Mouse (Mus musculus): ENCODE measurements around the gene Abcd1. TPM values are rescaled to one million over a fixed set of nuclear protein-coding genes. Genes with fewer than 3 reads are reported as not detected.
A peak's percentile ranks its signal among the peaks of the same experiment; 100 is the strongest.
"Not testable (repeated sequence)": the region's sequence is repeated elsewhere in the genome, so short reads cannot be mapped to it uniquely, and the experiment has no call there.

Gene Abcd1
- total RNA-seq, 2 experiments from 2014 or later = 11.3 to 12.3 TPM

- no peak for DNase-seq (ENCODE audit: extremely low spot score in 1 of 2, low spot score in 2 of 2)
- TF ChIP-seq CTCF (IDR thresholded peaks at IDR 0.05) = peak; percentile 31
- intact Hi-C loops (cut with DNase I) = loop anchor here (10.0 kb wide), 1 partner anchor 714 kb away; no protein-coding TSS in a partner anchor
- no peak overlapping the region for H3K4me3 ChIP-seq
- H3K27ac ChIP-seq = no peak overlapping the region
These were observed 15.9 kb upstream of the Abcd1 start for GRCm38 (mm10) chrX:73700472-73700871.

DNA sequence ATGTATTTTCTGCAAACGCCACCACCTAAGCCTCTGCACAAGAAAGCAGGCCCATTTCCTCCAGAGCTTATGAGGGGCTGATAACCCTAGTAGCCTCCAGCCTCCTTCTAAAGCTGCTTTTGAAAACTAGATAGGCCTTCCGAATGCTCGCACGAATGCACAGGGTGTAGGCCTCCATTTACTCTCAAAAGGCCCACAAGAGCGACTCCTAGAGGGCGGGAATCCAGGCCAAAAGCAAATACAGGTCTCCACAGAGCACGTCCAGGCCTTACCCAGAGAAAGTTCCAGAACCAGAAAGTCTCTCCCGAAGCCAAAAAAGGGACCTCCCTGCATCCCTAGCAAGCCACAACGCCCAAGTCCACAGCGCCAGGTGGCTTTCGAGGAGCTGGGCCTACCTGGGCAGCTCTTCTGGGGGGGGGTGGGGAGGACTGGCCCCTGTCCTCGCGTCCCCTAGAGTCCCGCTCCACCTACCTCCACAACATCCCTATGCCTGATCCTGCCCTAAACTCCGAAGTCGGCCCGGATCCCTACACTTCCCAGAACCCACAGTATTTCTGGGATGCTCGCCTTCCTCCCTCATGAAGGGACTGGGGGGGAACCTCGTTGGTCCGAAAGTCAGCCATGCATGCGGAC, 805 bp upstream of the Abcd1 start:
- intact Hi-C loops (cut with DNase I) = loop anchor here (5.0 to 10.0 kb wide), 2 partner anchors 67 to 219 kb away; partner anchors contain the start of gene Renbp
- no peak for DNase-seq (ENCODE audit: extremely low spot score in 1 of 2, low spot score in 2 of 2)
- H3K27ac ChIP-seq = peak overlapping the region; percentile 50
- H3K4me3 ChIP-seq = peak overlapping the region; percentile 57
- TF ChIP-seq CTCF (IDR thresholded peaks at IDR 0.05) = no peak; the same call in 1 of the 2 replicates

- no peak for TF ChIP-seq CTCF (IDR thresholded peaks at IDR 0.05)
- peak overlapping the region; percentile 86 for H3K27ac ChIP-seq
- intact Hi-C loops (cut with DNase I) = loop anchor here (5.0 to 10.0 kb wide), 2 partner anchors 65 to 218 kb away; partner anchors contain the start of gene Renbp
- H3K4me3 ChIP-seq = peak overlapping the region; percentile 57
- DNase-seq (ENCODE audit: extremely low spot score in 1 of 2, low spot score in 2 of 2) = peak; percentile 8 to 21
These were observed 530 bp downstream of the Abcd1 start for GRCm38 (mm10) chrX:73716709-73717545.

GRCm38 (mm10) chrX:73717667-73718066, 1.3 kb downstream of the Abcd1 start:
- Histone ChIP-seq H3K4me3 (peak overlapping the region; percentile 57; the same call in 1 of the 2 replicates), H3K27ac (no peak overlapping the region)
- no peak for TF ChIP-seq CTCF (IDR thresholded peaks at IDR 0.05)
- intact Hi-C loops (cut with DNase I) = loop anchor here (5.0 to 10.0 kb wide), 2 partner anchors 65 to 217 kb away; partner anchors contain the start of gene Renbp
- no peak for DNase-seq (ENCODE audit: extremely low spot score in 1 of 2, low spot score in 2 of 2)

- intact Hi-C loops (cut with DNase I) = loop anchor here (5.0 to 10.0 kb wide), 2 partner anchors 64 to 217 kb away; partner anchors contain the start of gene Renbp
- TF ChIP-seq CTCF (IDR thresholded peaks at IDR 0.05) = no peak
- H3K4me3 ChIP-seq = no peak overlapping the region
- DNase-seq (ENCODE audit: extremely low spot score in 1 of 2, low spot score in 2 of 2) = no peak
- H3K27ac ChIP-seq = no peak overlapping the region
These were observed 1.9 kb downstream of the Abcd1 start for GRCm38 (mm10) chrX:73718271-73718670.

- Histone ChIP-seq H3K4me3 (no peak overlapping the region), H3K27ac (no peak overlapping the region)
- intact Hi-C loops (cut with DNase I) = loop anchor here (5.0 to 10.0 kb wide), 2 partner anchors 63 to 216 kb away; partner anchors contain the start of gene Renbp
- TF ChIP-seq CTCF (IDR thresholded peaks at IDR 0.05) = no peak
- DNase-seq (ENCODE audit: extremely low spot score in 1 of 2, low spot score in 2 of 2) = no peak
These were observed 2.4 kb downstream of the Abcd1 start for GRCm38 (mm10) chrX:73718686-73719362.

DNA sequence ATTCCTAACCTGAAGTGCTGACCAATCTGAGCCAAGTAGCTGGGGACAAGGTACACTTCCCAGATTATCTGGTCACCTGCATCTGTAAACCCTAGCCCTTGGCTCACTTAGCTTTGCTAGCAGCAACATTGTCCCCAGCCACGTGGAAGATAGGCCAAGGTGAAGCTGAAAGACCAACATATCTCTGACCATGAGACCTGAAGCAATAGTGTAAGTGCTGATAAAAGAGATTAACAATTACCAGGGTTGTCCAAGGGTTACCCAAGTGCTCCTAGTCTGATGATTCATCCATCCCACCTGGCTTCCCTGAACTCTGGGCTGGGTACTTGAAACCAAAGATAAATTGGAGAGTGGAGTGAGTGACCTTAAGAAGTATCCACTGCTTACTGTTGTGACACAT, 14.5 kb downstream of the Abcd1 start:
- intact Hi-C loops (cut with DNase I) = no loop called here
- no peak for DNase-seq (ENCODE audit: extremely low spot score in 1 of 2, low spot score in 2 of 2)
- Histone ChIP-seq H3K4me3 (no peak overlapping the region), H3K27ac (no peak overlapping the region)
- no peak for TF ChIP-seq CTCF (IDR thresholded peaks at IDR 0.05)

GRCm38 (mm10) chrX:73738155-73738554, 21.8 kb downstream of the Abcd1 start:
- intact Hi-C loops (cut with DNase I) = no loop called here
- peak; percentile 26 for TF ChIP-seq CTCF (IDR thresholded peaks at IDR 0.05)
- no peak overlapping the region for H3K27ac ChIP-seq
- H3K4me3 ChIP-seq = no peak overlapping the region
- DNase-seq (ENCODE audit: extremely low spot score in 1 of 2, low spot score in 2 of 2) = no peak

GRCm38 (mm10) chrX:73739151-73739550, 22.8 kb downstream of the Abcd1 start:
- Histone ChIP-seq H3K27ac (no peak overlapping the region), H3K4me3 (no peak overlapping the region)
- TF ChIP-seq CTCF (IDR thresholded peaks at IDR 0.05) = no peak
- no peak for DNase-seq (ENCODE audit: extremely low spot score in 1 of 2, low spot score in 2 of 2)
- intact Hi-C loops (cut with DNase I) = no loop called here

DNA sequence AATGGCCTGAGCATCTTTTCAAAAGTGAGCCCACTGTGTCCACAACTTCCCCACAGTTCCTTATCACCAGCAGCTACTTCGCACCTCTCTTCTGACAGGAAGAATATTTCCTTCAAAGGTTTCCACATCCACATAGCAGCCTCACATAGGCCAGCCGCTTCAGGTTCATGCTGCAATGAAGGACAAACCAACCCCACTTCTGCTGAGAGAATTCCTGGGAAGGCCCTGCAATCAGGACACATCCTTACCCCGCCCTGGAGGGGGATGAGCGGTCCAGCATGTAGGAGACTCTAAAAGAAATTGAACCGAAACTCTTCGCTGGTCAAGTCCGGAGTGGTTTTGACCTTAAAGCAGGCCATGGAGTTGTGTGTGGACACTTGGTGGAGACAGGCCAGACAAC, 23.4 kb downstream of the Abcd1 start:
- H3K4me3 ChIP-seq; H3K27ac ChIP-seq; intact Hi-C loops (cut with DNase I); DNase-seq (ENCODE audit: extremely low spot score in 1 of 2, low spot score in 2 of 2): not testable (repeated sequence)

- TF ChIP-seq CTCF (IDR thresholded peaks at IDR 0.05) = no peak
- Histone ChIP-seq H3K27ac (no peak overlapping the region), H3K4me3 (no peak overlapping the region)
- intact Hi-C loops (cut with DNase I) = no loop called here
- DNase-seq (ENCODE audit: extremely low spot score in 1 of 2, low spot score in 2 of 2) = no peak
These were observed 28.5 kb downstream of the Abcd1 start for GRCm38 (mm10) chrX:73744774-73745481.

Measured in left cerebral cortex, adult 2 months (tissue).